Mouse (Mus musculus): Measurements from ENCODE around the gene Ugcg. TPM values are rescaled to one million over a fixed set of nuclear protein-coding genes. Genes with fewer than 3 reads are reported as not detected.
A peak's percentile ranks its signal among the peaks of the same experiment; 100 is the strongest.

Gene Ugcg
- polyA plus RNA-seq, 1 experiment, result 62.0 TPM

DNA sequence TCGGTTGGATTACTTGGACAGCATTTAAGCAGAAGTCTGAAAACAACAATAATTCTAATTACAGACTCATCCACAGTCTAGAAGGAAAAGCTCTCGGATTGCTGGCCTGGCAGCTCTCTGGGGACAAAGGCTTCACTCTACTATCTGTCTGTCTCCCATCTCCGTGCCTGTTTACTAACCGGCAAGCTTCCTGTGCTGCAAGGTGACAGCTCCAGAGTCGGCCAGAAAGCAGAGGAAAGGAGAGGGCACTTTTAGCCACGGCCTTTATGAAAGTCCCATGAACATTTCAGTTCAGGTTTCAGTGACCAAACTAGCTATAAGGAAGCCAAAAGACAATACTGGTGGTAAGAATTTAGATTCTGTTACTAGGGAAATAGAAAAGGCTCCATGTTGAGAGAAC is 13.1 kb upstream of the Ugcg start:
- H3K4me1 ChIP-seq (ENCODE audit: control insufficient read depth, insufficient read depth, low read length), result no peaks in the 10 kb centered on the region
- H3K27me3 ChIP-seq (ENCODE audit: control insufficient read depth, insufficient read depth, low read length), result no peaks in the 10 kb centered on the region
- no peak overlapping the region for H3K27ac ChIP-seq (ENCODE audit: insufficient read depth, low read length)
- no peak for TF ChIP-seq CTCF (IDR thresholded peaks at IDR 0.05; ENCODE audit: borderline replicate concordance, insufficient read depth, low read depth, low read length)
- no peak for TF ChIP-seq POLR2A (IDR thresholded peaks at IDR 0.05; ENCODE audit: borderline replicate concordance, insufficient read depth, low read length)
- DNase-seq, result no peak
- H3K4me3 ChIP-seq (replicated peaks; ENCODE audit: insufficient read depth, low read depth, low read length), result no peak overlapping the region
- 59% methylated on average over 6 of the region's 6 CpGs for WGBS

- H3K4me1 ChIP-seq (ENCODE audit: control insufficient read depth, insufficient read depth, low read length), result no peaks in the 10 kb centered on the region
- no peak for TF ChIP-seq POLR2A (IDR thresholded peaks at IDR 0.05; ENCODE audit: borderline replicate concordance, insufficient read depth, low read length)
- no peak for TF ChIP-seq CTCF (IDR thresholded peaks at IDR 0.05; ENCODE audit: borderline replicate concordance, insufficient read depth, low read depth, low read length)
- no peaks in the 10 kb centered on the region for H3K27me3 ChIP-seq (ENCODE audit: control insufficient read depth, insufficient read depth, low read length)
- H3K27ac ChIP-seq (ENCODE audit: insufficient read depth, low read length), result no peak overlapping the region
- DNase-seq, result no peak
- no peak overlapping the region for H3K4me3 ChIP-seq (replicated peaks; ENCODE audit: insufficient read depth, low read depth, low read length)
- WGBS, result 93% methylated on average over 2 of the region's 2 CpGs
These were observed 11.5 kb upstream of the Ugcg start for GRCm38 (mm10) chr4:59177566-59177965.

GRCm38 (mm10) chr4:59181320-59182271 is 7.5 kb upstream of the Ugcg start:
- no peaks in the 10 kb centered on the region for H3K27me3 ChIP-seq (ENCODE audit: control insufficient read depth, insufficient read depth, low read length)
- H3K27ac ChIP-seq (ENCODE audit: insufficient read depth, low read length), result no peak overlapping the region
- H3K4me1 ChIP-seq (ENCODE audit: control insufficient read depth, insufficient read depth, low read length), result no peaks in the 10 kb centered on the region
- DNase-seq, result no peak
- no peak for TF ChIP-seq POLR2A (IDR thresholded peaks at IDR 0.05; ENCODE audit: borderline replicate concordance, insufficient read depth, low read length)
- no peak for TF ChIP-seq CTCF (IDR thresholded peaks at IDR 0.05; ENCODE audit: borderline replicate concordance, insufficient read depth, low read depth, low read length)
- 23% methylated on average over 5 of the region's 5 CpGs for WGBS
- H3K4me3 ChIP-seq (replicated peaks; ENCODE audit: insufficient read depth, low read depth, low read length), result no peak overlapping the region

- TF ChIP-seq POLR2A (IDR thresholded peaks at IDR 0.05; ENCODE audit: borderline replicate concordance, insufficient read depth, low read length) (no peak), CTCF (IDR thresholded peaks at IDR 0.05; ENCODE audit: borderline replicate concordance, insufficient read depth, low read depth, low read length) (no peak)
- WGBS, result 77% methylated on average over 3 of the region's 3 CpGs
- Histone ChIP-seq H3K4me1 (ENCODE audit: control insufficient read depth, insufficient read depth, low read length) (no peaks in the 10 kb centered on the region; the same call in 1 of the 2 replicates), H3K27me3 (ENCODE audit: control insufficient read depth, insufficient read depth, low read length) (no peaks in the 10 kb centered on the region), H3K27ac (ENCODE audit: insufficient read depth, low read length) (no peak overlapping the region), H3K4me3 (replicated peaks; ENCODE audit: insufficient read depth, low read depth, low read length) (no peak overlapping the region)
- DNase-seq, result no peak
These were observed 3.4 kb upstream of the Ugcg start for GRCm38 (mm10) chr4:59185671-59186070.

GRCm38 (mm10) chr4:59187289-59187688 is 1.8 kb upstream of the Ugcg start:
- H3K27ac ChIP-seq (ENCODE audit: insufficient read depth, low read length), result no peak overlapping the region
- no peak; the same call in 1 of the 2 replicates for TF ChIP-seq CTCF (IDR thresholded peaks at IDR 0.05; ENCODE audit: borderline replicate concordance, insufficient read depth, low read depth, low read length)
- no peak for TF ChIP-seq POLR2A (IDR thresholded peaks at IDR 0.05; ENCODE audit: borderline replicate concordance, insufficient read depth, low read length)
- WGBS, result 30% methylated on average over 3 of the region's 3 CpGs
- DNase-seq, result peak in 1 of 2 experiments; percentile 21
- H3K4me3 ChIP-seq (replicated peaks; ENCODE audit: insufficient read depth, low read depth, low read length), result no peak overlapping the region
- no peaks in the 10 kb centered on the region; the same call in 1 of the 2 replicates for H3K4me1 ChIP-seq (ENCODE audit: control insufficient read depth, insufficient read depth, low read length)
- H3K27me3 ChIP-seq (ENCODE audit: control insufficient read depth, insufficient read depth, low read length), result no peaks in the 10 kb centered on the region

DNA sequence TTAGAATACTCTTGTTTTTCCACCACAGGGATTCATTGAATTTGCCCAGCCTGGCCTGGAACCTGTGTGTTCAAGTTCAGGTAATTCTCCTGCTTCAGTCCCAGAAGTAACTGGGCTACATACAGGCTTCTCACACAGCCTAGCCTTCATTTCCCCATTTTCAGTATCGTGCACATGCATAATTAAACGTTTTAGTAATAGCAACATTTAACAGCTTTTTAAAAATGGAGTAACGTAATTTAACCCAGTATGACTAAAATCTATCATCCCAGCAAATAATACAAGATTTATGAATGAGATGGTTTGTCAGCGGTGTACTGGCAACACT is 619 bp upstream of the Ugcg start:
- TF ChIP-seq CTCF (IDR thresholded peaks at IDR 0.05; ENCODE audit: borderline replicate concordance, insufficient read depth, low read depth, low read length), result no peak
- TF ChIP-seq POLR2A (IDR thresholded peaks at IDR 0.05; ENCODE audit: borderline replicate concordance, insufficient read depth, low read length), result no peak
- no peak overlapping the region; the same call in 1 of the 2 replicates for H3K27ac ChIP-seq (ENCODE audit: insufficient read depth, low read length)

DNA sequence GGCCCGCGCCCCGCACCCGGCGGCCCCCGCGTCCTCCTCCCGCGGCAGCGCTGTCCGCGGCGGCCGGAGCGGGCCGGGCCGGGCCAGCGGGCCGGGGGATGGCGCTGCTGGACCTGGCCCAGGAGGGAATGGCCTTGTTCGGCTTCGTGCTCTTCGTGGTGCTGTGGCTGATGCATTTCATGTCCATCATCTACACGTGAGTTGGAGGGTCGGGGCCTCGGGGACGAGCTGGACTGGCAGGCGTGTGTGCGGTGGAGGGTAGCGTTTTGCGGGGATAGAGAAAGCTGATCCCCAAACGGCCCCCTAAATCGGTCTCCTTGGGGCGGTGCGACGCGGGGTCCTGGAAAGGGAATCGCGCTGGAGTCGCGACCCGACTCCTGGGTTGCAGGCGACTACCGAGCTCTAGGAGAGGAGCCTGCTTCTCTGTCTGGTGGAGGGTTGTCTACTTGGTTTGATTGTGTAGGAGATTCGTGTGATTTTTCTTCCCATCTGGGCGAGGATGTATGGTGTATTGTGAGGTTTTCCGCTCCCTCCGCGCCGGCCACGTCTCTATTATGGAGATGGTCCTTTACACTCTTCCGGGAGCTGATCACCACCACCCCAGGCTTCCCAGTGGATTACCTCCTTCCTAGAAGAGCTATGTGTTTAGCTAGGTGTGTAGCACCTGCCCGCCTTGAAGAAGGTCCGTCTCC is 635 bp downstream of the Ugcg start:
- WGBS, result under 1% methylated on average over 54 of the region's 54 CpGs

More for the DNA sequence above, 619 bp upstream of the Ugcg start:
- peak overlapping the region; percentile 100 for H3K4me3 ChIP-seq (replicated peaks; ENCODE audit: insufficient read depth, low read depth, low read length)
- no peak for DNase-seq
- H3K27me3 ChIP-seq (ENCODE audit: control insufficient read depth, insufficient read depth, low read length), result no peaks in the 10 kb centered on the region
- H3K4me1 ChIP-seq (ENCODE audit: control insufficient read depth, insufficient read depth, low read length), result no peaks in the 10 kb centered on the region; the same call in 1 of the 2 replicates
- WGBS, result 10% methylated on average over 4 of the region's 4 CpGs

More for the DNA sequence above, 635 bp downstream of the Ugcg start:
- peak overlapping the region; percentile 100 for H3K4me3 ChIP-seq (replicated peaks; ENCODE audit: insufficient read depth, low read depth, low read length)
- TF ChIP-seq CTCF (IDR thresholded peaks at IDR 0.05; ENCODE audit: borderline replicate concordance, insufficient read depth, low read depth, low read length) (no peak), POLR2A (IDR thresholded peaks at IDR 0.05; ENCODE audit: borderline replicate concordance, insufficient read depth, low read length) (no peak)
- no peaks in the 10 kb centered on the region for H3K27me3 ChIP-seq (ENCODE audit: control insufficient read depth, insufficient read depth, low read length)
- H3K4me1 ChIP-seq (ENCODE audit: control insufficient read depth, insufficient read depth, low read length), result peaks cover under 1% of the 10 kb centered on the region
- H3K27ac ChIP-seq (ENCODE audit: insufficient read depth, low read length), result peak overlapping the region; percentile 91
- DNase-seq, result peak in 1 of 2 experiments; percentile 71
